Mouse (Mus musculus) cerebellum, adult 9-10 months (tissue): Measurements from ENCODE around the gene Naa50.
A peak's percentile ranks its signal among the peaks of the same experiment; 100 is the strongest.

ENCODE experiments used
- DNase-seq: peaks from one replicate; pipeline ENCODE4 v3.0.0; 2022

Naa50 gene

GRCm38 (mm10) chr16:44141483-44141882, 1.9 kb downstream of the Naa50 start:
- DNase-seq, result no peak

- DNase-seq, result no peak
Measured at GRCm38 (mm10) chr16:44149002-44149767, 9.6 kb downstream of the Naa50 start.

DNA sequence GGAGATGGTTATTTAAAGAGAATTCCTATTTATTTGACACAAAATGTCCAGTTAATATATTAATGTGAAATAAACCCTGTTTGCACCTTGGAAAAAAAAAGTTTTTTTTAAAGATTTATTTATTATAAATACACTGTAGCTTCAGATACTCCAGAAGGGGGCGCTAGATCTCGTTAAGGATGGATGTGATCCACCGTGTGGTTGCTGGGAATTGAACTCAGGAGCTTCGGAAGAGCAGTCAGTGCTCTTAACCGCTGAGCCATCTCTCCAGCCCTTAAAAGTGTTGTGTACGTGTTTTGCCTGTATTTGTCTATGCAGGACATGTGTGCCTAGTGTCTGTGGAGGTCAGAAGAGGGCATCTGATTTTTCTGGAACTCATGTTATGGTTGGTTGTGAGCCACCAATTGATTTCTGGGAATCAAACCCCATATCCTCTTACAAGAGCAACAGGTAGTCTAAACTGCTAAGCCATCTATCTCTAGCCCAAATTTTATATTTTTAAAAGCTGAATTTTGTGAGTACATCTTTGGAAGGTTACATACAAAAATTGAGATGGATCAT, 14.9 kb downstream of the Naa50 start:
- no peak for DNase-seq

DNA sequence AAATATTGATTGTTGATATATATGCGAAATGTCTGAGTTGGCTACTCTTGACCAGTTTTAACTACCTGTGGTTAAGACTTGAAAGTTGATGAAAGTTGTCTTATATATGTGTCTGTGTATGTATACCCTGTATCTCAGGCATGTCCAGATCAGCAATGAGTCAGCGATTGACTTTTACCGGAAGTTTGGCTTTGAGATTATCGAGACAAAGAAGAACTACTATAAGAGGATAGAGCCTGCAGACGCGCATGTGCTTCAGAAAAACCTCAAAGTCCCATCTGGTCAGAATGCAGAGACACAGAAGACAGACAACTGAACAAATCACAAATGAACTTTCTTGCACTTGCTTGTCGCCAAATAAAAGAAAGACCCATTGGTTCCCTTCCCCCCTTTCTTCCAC, 19.7 kb downstream of the Naa50 start:
- no peak for DNase-seq

- DNase-seq, result no peak
Measured at GRCm38 (mm10) chr16:44163831-44164230, 24.2 kb downstream of the Naa50 start.

- DNase-seq, result no peak
Measured at GRCm38 (mm10) chr16:44165182-44165581, 25.6 kb downstream of the Naa50 start.

- DNase-seq, result no peak
Measured at GRCm38 (mm10) chr16:44168990-44169389, 29.4 kb downstream of the Naa50 start.

DNA sequence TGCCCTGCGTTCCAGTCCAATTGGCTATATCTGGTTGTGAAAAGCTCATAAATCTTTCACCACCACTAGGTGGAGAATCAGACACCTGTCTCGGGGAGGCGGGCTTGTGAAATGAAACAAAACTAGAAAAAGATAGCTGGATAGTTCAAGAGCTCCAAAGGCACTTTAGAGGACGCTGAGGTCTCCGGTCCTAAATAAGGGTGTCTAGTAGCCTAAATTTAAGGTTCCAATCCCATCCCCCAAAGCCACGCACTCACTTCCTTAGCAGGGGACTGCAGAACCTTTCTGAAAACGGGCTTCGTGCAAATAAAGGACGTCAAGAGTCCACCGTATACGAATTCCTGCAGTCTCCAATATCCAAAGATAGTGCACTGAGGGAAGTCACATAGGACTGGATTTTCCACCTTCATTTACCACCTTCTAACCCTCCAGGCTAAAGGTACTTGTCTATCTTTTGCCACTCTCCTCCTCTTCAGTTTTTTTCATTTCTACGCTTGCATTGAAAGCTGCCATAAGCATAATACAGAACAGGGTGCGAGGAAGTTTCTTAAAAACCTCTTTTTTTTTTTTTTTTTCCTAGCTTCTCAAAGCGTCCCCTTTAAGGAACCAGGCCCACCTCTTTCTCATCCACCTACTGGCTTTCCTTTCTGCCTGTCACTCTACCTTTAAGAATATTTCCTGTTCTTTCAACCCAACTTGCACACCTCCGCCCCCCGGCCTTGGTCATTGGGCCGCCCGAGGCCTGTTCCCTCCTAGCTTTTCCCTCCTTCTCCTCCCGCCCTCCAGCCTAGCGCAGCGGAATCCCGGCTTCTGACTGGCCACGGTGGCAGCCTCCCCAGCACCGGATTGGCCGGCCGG, 32.9 kb downstream of the Naa50 start:
- DNase-seq, result peak; percentile 99

GRCm38 (mm10) chr16:44173155-44173941, 33.7 kb downstream of the Naa50 start, which contains the start of gene Usf3:
Gene Usf3, plus strand, starts transcription at chr16:44173246.
- DNase-seq, result peak; percentile 69

GRCm38 (mm10) chr16:44173966-44174530, 34.4 kb downstream of the Naa50 start:
- peak; percentile 45 for DNase-seq

DNA sequence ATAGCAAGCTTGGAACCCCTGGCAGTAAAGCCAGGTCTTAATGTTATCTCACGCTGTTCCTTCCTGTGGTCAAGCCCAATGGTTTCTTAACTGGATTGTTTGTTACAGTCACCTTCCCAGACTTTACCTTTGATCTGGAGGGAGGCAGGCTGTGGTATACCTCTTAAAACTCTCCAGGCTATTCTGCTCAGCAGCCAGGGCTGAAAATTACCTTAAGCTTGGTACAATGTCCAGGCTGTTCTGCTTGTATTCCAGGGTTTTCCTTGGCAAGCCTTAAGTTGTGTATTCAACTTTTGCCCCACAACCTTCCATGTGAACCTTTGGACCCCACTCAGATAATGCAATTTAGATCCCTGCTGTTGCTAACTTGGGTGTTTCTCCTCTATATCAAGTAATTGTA, 35.4 kb downstream of the Naa50 start:
- no peak for DNase-seq

DNA sequence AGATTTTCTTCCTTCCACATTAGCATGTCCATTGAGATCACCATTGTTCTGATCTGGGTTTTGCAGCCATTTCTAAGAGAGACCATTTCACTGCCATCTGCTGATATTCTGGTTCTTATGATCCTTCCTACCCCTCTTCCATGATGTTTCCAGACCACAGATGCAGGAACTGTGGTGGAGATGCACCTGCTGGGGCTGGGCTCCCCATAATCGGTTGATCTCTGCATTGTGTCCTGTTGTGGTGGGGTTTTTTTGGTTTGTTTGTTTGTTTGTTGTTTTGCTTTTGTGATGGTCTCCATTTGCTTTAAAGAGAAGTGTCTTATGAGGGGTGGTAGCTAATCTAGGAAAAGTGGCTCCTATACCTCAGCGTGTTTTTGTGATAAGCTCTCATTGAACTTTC, 36.9 kb downstream of the Naa50 start:
- no peak for DNase-seq

GRCm38 (mm10) chr16:44178555-44178954, 38.9 kb downstream of the Naa50 start:
- no peak for DNase-seq

DNA sequence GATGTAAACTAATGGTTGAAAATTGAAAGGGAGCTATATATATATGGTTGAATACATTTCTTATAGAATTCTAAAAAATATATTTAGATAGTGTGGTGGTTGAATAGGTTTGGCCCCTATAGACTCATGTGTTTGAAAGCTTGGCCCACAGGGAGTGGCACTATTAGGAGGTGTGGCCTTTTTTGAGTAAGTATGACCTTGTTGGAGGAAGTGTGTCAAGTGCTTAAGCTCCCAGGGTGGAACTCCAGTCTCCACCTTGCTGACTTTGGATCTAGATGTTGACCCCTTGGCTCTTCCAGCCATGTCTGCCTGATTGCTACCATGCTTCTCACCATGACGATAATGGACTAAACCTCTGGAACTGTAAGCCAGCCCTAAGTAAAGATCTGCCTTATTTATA, 43.0 kb downstream of the Naa50 start:
- DNase-seq, result no peak

DNA sequence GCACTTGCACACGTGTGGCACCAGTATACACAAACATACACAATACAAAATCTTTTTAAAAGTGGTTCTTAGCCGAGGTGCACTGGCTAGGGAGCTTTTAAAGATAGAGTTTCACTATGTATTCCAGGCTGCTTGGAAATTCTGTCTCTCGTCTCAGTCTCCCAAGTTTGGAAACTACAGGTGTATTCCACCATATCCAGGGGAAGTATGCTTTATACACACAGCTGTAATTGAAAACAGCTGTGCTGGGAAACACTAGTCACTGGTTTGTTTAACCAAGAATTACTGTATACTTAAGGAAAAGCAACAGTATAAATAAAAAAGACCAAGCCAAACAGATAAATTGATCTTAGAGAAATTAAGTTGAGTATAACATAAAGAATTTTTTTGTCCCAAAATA, 45.1 kb downstream of the Naa50 start:
- DNase-seq, result no peak

- DNase-seq, result no peak
Measured at GRCm38 (mm10) chr16:44187172-44187571, 47.5 kb downstream of the Naa50 start.

DNA sequence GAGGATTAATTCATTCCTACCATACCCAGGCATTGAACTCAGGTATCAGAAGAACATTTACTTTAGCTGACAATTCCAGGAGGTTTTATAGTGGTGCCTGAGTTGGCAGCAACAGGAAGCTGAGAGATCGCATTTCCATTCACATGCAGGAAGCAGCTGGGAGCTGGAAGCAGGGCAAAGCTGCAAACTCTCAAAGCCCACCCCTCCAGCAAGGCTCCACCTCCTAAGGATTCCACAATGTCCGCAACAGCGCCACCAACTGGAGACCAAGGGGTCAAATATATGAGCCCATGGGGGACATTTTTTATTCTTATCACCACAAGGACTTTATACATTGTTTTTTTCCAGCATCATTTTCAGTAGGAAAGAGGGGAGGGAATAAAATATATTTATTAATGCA, 49.1 kb downstream of the Naa50 start:
- no peak for DNase-seq

- no peak for DNase-seq
Measured at GRCm38 (mm10) chr16:44190032-44190431, 50.4 kb downstream of the Naa50 start.

GRCm38 (mm10) chr16:44190968-44191367, 51.3 kb downstream of the Naa50 start:
- DNase-seq, result no peak

DNA sequence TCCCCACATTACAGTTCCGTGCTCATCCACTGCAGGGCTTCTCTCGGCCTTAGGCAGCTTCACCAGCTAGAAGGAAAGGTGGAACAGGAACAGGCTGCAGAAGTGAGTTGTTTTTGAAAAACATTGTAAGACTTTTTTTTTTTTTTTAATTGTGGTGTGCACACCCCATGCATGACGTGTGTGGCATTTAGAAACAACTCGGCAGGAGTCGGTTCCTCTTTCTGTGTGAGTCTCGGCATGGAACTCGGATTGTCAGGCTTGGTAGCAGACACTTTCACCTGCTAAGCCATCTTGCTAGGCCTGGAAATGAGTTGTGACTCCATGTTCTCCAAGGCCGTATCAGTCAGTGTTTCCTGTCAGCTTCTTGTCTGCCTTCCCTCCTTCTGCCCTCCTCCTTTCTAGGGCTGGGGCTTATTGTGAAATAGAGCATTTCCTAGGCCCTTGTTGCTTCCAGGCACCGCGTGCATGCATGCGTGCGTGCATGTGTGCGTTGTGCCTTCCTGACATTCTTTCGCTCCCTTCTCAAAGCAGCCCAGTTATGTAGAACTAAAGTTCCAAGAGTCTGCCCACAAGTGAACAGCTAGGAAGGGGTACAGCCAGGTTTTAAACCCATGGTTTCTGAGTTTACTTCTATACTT, 59.6 kb downstream of the Naa50 start:
- DNase-seq, result no peak

DNA sequence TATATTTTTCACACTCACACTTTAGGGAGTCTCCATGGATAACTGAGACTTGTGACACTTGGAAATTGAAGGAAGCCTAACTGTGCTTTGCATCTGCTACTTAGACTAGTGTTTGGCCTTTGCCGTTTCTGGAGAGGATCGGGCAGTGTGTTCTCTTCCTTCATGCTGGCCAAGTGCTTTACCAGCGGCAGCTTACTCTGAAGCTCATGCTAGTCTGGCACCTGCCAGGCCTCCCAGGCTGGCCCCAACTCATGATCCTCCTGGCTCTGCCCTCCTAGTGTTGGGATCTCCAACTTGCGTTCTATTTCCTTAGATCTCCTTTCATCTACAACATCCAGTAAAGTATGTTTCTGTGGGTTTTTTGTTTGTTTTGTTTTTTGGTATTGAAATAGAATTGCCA, 60.5 kb downstream of the Naa50 start:
- peak; percentile 52 for DNase-seq

DNA sequence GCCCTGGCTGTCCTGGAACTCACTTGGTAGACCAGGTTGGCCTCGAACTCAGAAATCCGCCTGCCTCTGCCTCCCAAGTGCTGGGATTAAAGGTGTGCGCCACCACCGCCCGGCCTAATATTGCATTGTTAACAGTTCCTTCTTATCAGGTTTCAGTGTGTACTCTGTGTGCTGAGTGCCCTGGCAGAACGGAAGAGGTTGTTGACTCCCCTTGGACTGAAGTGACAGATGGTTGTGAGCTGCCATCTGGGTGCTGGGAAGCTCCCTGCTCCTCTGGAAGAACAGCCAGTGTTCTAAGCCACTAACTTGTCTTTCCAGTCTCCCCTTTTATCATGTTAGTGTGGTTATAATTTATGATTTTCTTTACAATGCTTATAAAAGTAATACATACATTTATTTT, 64.7 kb downstream of the Naa50 start:
- peak; percentile 87 for DNase-seq
